Mouse (Mus musculus) heart, postnatal 14 days (tissue): ENCODE measurements around the gene Olfr1381. TPM values are rescaled to one million over a fixed set of nuclear protein-coding genes. Genes with fewer than 3 reads are reported as not detected.
"Not testable (repeated sequence)": the region's sequence is repeated elsewhere in the genome, so short reads cannot be mapped to it uniquely, and the experiment has no call there.

Source experiments
- DNase-seq, 2 experiments: peaks; one replicate each; pipeline ENCODE4 v3.0.0; 2021 to 2022
- intact Hi-C: fragments of 180-260 bp; cut with DNase I; formaldehyde crosslinking; loops from one replicate; pipeline ENCODE4 v1.15.1; 2025
- long read RNA-seq, 2 experiments: library from polyadenylated mRNA; stranded (forward); transcript quantifications; one replicate each; pipeline ENCODE4 v2.0.0; 2021
- total RNA-seq, 2 experiments: library from RNA; stranded (reverse); gene quantifications; 2 replicates each; pipeline ENCODE4 v1.2.3; 2021

Olfr1381 gene
- not detected for total RNA-seq
- long read RNA-seq, experiment 1 = 0 reads
- long read RNA-seq, experiment 2 = 0 reads

DNA sequence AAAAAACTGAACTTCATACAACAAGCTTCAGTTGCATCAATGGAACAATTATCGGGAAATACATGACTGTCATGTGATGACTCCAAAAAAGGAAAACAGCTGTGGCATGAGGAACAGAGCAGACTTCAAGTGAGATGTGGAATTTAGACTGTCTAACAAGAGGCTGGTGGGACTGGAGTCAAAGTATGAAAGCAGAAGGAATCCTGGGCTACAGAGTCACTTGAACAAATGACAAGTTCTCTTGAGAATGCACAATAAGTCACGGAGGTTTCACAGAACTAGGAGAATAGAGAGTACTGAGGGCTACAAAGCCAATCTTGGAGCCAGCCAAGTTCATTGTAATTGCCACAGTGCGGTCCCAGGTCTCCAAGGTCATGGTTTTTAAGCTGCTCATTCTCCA lies at the start of gene Olfr1381:
Olfr1381 (plus strand) TSS at position 301 of the 400 bp plus-strand sequence.
- not testable (repeated sequence) for DNase-seq

DNA sequence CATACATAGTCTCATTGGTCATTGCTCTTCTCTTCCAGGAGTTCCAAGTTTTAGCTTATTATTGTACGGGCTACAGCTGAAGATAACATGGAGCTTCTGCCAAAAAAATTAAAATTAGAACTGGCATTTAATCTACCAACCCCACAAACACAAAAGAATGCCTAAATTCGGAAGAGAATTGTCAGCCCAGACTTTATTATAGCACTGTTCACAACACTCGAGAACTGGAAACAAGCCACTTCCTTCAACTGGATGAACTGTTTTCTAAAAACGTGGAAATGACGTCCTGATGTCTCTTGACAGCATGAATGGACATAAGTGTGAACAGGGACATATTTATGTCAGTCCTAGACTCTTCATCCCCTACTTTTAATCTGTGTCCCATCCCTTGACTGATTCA lies 25.2 kb upstream of the Olfr1381 start:
- intact Hi-C loops = no loop called here
- DNase-seq = no peak

More for the DNA sequence above, at the start of gene Olfr1381:
- intact Hi-C loops = not testable (repeated sequence)

DNA sequence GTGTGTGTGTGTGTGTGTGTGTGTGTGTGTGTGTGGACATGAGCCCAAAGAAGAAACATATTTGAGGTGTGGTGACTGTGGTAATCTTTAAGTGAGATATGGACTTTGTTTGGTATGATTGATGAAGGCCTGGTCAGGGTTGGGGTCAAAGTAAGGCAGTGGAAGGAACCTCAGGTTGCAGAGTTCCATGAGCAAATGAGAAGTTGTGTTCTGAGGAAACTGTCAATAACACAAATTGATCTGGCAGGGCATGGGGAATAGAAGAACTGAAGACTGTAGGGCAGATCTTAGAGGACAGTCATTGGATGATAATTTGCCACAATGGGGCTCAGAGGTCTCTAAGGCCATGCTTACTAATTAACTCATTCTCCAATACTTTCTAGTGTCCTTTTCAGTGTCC lies 23.9 kb upstream of the Olfr1381 start, which contains the start of gene Olfr1383:
Olfr1383 (plus strand) TSS at position 301 of the 400 bp plus-strand sequence.
- DNase-seq = no peak
- intact Hi-C loops = no loop called here

DNA sequence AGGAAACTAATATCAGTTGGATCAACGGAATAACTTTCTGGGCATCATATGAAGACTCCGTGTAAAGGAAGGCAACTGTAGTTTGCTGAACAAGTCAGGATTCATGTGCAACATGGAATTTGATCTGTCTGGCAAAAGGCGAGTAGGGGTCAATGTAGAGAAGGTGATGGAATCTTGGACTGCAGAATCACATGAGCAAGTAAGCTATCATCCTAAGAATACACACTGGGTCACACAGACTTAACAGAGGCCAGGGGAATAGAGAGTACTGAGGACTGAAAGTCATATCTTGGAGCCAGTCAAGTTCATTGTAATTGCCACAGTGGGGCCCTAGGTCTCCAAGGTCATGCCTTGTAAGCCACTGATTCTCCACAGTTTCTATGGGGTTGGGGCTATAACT lies 15.3 kb upstream of the Olfr1381 start, which contains the start of gene Olfr1382:
Olfr1382 (plus strand) TSS at position 301 of the 400 bp plus-strand sequence.
- no peak for DNase-seq
- intact Hi-C loops = no loop called here

DNA sequence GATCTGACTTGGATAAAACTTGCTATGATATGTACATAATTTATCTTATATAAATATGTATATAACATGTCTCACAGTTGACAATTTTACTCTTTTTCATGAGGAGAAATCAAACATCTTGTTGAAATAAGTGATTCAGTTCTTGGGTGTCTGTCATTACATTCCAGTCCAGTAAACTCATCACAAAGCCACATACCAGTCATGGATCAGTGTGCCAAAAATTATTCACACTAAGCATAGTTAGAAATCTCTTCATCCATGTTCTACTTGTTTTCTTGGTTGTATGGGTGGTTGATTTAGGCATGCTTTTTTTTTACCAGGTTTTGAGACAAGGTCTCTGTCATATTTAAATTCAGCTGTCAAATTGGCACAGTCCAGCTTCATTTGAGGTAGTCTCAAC lies 10.5 kb upstream of the Olfr1381 start:
- intact Hi-C loops = loop anchor here (10.0 kb wide), 1 partner anchor 348 kb away; the partner anchor contains the start of gene Btnl9
- DNase-seq = no peak

DNA sequence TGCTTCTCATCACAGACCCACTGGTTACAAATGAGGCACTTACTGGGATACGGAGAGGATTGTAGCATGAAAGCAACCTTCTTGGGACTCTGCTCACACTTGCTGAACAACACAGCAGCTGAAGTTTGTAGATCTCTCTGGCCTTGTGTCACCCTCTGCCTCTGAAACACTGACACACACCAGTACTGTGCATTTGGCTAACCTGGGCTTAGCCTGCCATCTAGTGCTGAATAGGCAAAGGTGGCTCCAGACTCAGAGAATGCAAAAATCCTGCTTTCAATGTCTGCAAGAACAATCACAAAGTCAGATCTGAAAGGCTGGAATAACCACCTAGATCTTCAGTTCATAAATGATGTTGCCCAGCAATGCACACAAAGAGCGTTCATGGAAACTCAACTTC lies 6.6 kb upstream of the Olfr1381 start:
- intact Hi-C loops = loop anchor here (10.0 kb wide), 1 partner anchor 352 kb away; the partner anchor contains the start of gene Btnl9

DNA sequence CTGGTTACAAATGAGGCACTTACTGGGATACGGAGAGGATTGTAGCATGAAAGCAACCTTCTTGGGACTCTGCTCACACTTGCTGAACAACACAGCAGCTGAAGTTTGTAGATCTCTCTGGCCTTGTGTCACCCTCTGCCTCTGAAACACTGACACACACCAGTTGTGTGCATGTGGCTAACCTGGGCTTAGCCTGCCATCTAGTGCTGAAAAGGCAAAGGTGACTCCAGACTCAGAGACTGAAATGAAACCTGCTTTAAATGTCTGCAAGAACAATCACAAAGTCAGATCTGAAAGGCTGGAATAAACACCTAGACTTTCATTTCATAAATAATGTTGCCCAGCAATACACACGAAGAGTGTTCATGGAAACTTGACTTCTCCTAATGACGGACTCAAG lies 10.8 kb downstream of the Olfr1381 start:
- DNase-seq, intact Hi-C loops: not testable (repeated sequence)

More for the DNA sequence above, 6.6 kb upstream of the Olfr1381 start:
- peak in 1 of 2 experiments; percentile 5 for DNase-seq

DNA sequence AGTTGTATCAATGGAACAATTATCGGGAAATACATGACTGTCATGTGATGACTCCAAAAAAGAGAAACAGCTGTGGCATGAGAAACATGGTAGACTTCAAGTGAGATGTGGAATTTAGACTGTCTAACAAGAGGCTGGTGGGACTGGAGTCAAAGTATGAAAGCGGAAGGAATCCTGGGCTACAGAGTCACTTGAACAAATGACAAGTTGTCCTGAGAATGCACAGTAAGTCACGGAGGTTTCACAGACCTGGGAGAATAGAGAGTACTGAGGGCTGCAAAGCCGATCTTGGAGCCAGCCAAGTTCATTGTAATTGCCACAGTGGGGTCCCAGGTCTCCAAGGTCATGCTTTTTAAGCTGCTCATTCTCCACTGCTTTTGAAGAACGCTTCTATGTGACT lies 13.3 kb downstream of the Olfr1381 start, which contains the start of gene Olfr1380:
Olfr1380 (plus strand) TSS at position 301 of the 400 bp plus-strand sequence.
- intact Hi-C loops, DNase-seq: not testable (repeated sequence)

DNA sequence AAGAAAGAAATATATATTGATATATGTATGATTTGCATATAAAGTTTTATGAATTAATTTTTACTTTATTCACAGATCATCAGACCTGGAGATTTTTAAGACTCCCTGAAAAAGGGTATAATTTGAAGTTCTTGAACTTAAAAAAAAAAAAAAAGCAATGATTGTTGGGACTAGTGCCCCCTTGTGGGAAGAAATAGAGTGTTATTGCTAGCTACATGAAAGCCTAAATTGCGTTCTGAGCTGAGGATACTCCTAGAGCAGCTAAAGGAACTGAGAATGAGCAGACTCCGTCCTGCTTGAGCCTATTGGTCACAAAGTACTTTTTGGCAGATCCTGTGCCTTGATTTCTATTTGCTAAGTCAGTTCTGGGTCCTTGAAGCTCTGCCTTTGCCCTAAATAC lies 31.8 kb downstream of the Olfr1381 start:
- DNase-seq, intact Hi-C loops: not testable (repeated sequence)

DNA sequence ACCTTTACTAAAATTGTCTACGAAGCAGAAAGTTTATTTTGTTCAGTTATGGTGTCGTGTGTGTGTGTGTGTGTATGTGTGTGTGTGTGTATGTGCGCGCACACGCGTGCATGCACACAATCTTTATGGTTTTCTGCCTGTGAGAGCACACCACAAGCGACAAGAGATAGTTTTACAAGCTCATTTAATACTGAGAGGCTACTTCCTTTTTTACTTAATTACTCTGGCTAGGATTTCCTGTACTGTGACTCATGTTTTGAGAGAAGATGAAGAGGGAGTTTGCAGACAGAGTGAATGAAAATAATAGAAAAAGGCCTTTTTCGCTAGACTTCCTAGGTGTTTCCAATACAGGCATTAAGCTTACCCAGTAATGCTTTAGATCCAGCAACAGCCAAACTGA lies 37.2 kb downstream of the Olfr1381 start:
- intact Hi-C loops, DNase-seq: not testable (repeated sequence)

DNA sequence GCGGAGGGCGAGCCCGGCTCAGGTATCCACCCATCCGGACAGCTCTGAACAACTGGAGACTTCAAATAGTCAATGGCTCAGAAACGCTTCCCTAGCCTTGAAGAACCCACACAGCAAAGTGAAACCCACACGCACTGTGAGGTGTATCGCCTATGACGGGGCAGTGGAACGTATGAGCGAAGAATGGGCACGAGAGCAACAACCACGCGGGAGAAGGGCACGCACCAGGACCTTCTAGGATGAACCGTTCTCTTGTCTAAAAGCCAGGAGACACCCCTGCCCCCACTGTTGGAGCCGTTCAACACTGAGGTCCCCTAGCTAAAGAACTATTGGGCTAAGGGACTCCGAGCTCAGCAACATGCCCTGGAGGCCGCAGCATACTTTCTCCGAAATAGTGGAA lies 47.0 kb downstream of the Olfr1381 start:
- intact Hi-C loops = no loop called here
- DNase-seq = no peak

DNA sequence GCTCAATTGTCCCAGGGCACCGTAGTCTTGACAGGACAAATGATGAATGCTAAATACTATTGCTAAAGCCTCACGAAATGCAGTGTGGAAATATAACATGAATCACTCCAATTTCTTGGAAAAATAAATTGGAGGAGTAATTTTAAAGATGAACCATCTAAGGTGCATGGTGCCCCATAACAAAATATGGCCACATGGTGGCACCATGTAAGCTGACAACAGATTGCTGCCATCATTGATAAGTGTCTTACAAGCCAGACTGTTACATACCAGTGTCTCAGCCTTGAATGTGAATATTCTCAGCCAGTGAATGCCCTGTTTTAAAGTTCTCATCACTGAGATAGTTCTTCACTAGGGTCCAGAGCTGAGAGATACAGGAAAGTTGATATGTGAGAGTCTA lies 53.9 kb downstream of the Olfr1381 start:
- intact Hi-C loops = loop anchor here (1.0 kb wide), 1 partner anchor 34 kb away; no protein-coding TSS in a partner anchor

More for the DNA sequence above, 53.9 kb downstream of the Olfr1381 start:
- not testable (repeated sequence) for DNase-seq

Other genes starting within 250 kb of the Olfr1381 start
- not detected for gene Olfr10, start 238.7 kb upstream of the Olfr1381 start, total RNA-seq
- not detected for gene Olfr1391, start 220.7 kb upstream of the Olfr1381 start, total RNA-seq
- not detected for gene Olfr1390, start 208.3 kb upstream of the Olfr1381 start, total RNA-seq
- gene Olfr1389, start 120.4 kb upstream of the Olfr1381 start, total RNA-seq = not detected
- under 1 TPM in 1 of 2 experiments, not detected in 1; 0.07 TPM for gene Olfr1388, start 106.8 kb upstream of the Olfr1381 start, total RNA-seq
- under 1 TPM in 1 of 2 experiments, not detected in 1; 0.05 TPM for gene Olfr1387, start 88.1 kb upstream of the Olfr1381 start, total RNA-seq
- gene Olfr1386, start 78.4 kb upstream of the Olfr1381 start, total RNA-seq = not detected
- not detected for gene Olfr1385, start 54.4 kb upstream of the Olfr1381 start, total RNA-seq
- gene Olfr1384, start 36.7 kb upstream of the Olfr1381 start, total RNA-seq = under 1 TPM; 0.22 to 0.26 TPM
- gene Olfr1383, start 23.8 kb upstream of the Olfr1381 start, total RNA-seq = under 1 TPM; 0.41 to 0.63 TPM
- not detected for gene Olfr1382, start 15.2 kb upstream of the Olfr1381 start, total RNA-seq
- gene Olfr1380, start 13.4 kb downstream of the Olfr1381 start, total RNA-seq = not detected
- gene Flt4, start 65.8 kb downstream of the Olfr1381 start, total RNA-seq = 10 to 100 TPM; 11.1 to 11.6 TPM
- 10 to 100 TPM in 1 of 2 experiments, not detected in 1; 58.2 TPM for gene Scgb3a1, start 120.2 kb downstream of the Olfr1381 start, total RNA-seq
- 10 to 100 TPM; 33.1 to 39.6 TPM for gene Cnot6, start 169.3 kb downstream of the Olfr1381 start, total RNA-seq